Mouse (Mus musculus): ENCODE measurements around the gene Rab40c.

- no peak for TF ChIP-seq POLR2A (IDR thresholded peaks at IDR 0.05; ENCODE audit: insufficient read depth, low read depth, low read length)
- no peak for TF ChIP-seq CTCF (IDR thresholded peaks at IDR 0.05; ENCODE audit: insufficient read depth, low read depth, low read length)
These were observed 46.0 kb downstream of the Rab40c start for GRCm38 (mm10) chr17:25873405-25874147.

All from olfactory bulb, adult 2 months (tissue).